Mouse (Mus musculus) layer of hippocampus, postnatal 10 days (tissue): ENCODE measurements around the gene Mettl21a. TPM values are rescaled to one million over a fixed set of nuclear protein-coding genes. Genes with fewer than 3 reads are reported as not detected.
"Not testable (repeated sequence)": the region's sequence is repeated elsewhere in the genome, so short reads cannot be mapped to it uniquely, and the experiment has no call there.

Experiments used
- DNase-seq, 2 experiments: peaks; one replicate each; pipeline ENCODE4 v3.0.0; 2021; ENCODE audit warnings: low spot score in 2 of 2
- long read RNA-seq: library from polyadenylated mRNA; stranded (forward); transcript quantifications from one replicate; pipeline ENCODE4 v2.0.0, GENCODE M21; 2023
- total RNA-seq, 2 experiments: library from RNA; stranded (reverse); gene quantifications; 2 replicates each; pipeline ENCODE4 v1.2.3; 2021

Mettl21a gene
- total RNA-seq, result 10 to 100 TPM in 1 of 2 experiments, 1 to 10 TPM in 1; 8.1 to 11.9 TPM
- long read RNA-seq, transcript Mettl21a-202 (4 exons, 2,030 nt), result major isoform, 10 of 10 reads
- long read RNA-seq, partial matches to known transcripts, result 0 of 10 reads
- long read RNA-seq, other reads (novel, unspliced or antisense), result 0 of 10 reads

GRCm38 (mm10) chr1:64616881-64617714 is at the start of gene Mettl21a:
Gene Mettl21a (minus strand): TSS chr1:64617242.
- peak; percentile 91 to 93 for DNase-seq

DNA sequence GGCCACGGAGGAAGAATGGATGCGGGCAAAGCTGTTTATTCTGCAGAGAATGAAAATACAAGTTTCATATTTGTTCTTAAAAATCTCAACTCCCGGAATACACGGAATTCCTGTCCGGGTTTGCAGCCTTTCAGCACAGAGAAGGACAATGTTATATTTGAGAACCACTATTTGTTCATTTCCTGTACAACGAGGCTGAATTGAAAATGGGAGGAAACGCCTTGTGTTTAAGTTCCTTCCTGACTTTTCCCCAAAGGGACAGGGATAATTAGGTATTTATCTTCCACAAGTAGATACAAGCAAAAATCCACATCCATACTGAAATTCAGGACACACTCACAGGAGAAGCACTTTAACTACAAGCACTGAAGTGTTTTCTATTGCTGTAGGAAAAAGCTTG is 41.8 kb upstream of the Mettl21a start:
- no peak for DNase-seq

GRCm38 (mm10) chr1:64656423-64657129 is 39.5 kb upstream of the Mettl21a start:
- DNase-seq, result no peak

- no peak for DNase-seq
Observed at GRCm38 (mm10) chr1:64655415-64655814, 38.4 kb upstream of the Mettl21a start.

GRCm38 (mm10) chr1:64653701-64654100 is 36.7 kb upstream of the Mettl21a start:
- no peak for DNase-seq

- DNase-seq, result no peak
Observed at GRCm38 (mm10) chr1:64649362-64650124, 32.5 kb upstream of the Mettl21a start.

GRCm38 (mm10) chr1:64644513-64644912 is 27.5 kb upstream of the Mettl21a start:
- no peak for DNase-seq

GRCm38 (mm10) chr1:64642541-64642940 is 25.5 kb upstream of the Mettl21a start:
- DNase-seq, result not testable (repeated sequence)

GRCm38 (mm10) chr1:64641069-64641468 is 24.0 kb upstream of the Mettl21a start:
- no peak for DNase-seq

DNA sequence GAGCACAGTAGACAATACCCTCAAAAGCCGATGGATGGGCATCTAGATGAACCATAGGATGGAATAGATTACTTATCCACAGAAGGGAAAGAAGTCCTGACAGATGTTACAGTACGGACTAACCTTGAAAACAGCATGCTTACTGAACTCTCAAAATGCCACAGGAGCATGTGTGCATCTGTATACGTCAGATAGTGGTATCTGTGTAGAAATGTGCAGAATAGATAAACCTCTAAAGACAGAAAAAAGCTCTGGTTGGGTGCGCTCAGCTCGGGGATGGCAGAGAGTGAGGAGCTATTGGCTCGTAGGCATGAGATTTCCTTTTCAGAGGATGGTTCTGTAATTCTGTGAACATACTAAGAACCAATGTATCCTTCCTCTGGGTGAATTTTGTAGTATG is 22.2 kb upstream of the Mettl21a start:
- DNase-seq, result no peak

DNA sequence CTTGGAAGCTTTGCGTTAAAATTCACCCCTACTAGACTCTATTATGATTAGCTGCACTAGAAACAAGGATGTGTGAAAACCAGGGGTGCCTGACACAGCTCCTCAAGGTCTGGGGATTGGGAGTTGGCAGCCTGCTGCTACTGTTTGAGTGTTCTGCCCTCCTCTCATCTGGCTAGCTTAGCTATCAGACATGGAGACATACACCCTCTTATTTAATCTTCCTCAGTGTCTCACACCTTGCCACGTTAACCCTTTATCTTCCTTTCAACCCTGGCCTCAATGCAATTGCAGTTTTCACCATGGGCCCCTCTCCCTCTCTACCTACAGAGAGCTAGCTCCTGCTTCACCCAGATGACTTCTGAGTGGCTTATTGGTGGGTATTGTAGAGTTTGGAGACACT is 18.6 kb upstream of the Mettl21a start:
- DNase-seq, result no peak

GRCm38 (mm10) chr1:64633237-64633636 is 16.2 kb upstream of the Mettl21a start:
- DNase-seq, result no peak

DNA sequence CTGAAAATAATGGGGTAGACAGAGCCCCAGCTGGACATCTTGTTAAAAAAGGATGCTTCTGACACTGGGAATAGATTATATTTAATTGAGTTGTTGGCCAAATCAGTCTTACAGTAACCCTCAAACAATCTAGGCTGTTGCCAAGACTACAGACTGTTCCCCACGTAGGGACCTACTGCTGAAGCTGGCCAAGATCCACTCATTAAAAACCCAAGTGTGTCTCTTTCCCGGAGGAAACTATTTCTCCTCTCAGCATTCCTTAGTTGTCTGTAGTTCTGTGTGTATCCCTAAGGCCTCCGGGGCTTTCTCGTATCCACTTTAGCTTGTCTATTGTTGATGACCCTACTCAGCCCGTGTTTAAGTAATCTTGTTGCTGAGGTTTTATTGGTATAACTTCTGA is 14.5 kb upstream of the Mettl21a start:
- no peak for DNase-seq

GRCm38 (mm10) chr1:64625214-64625613 is 8.2 kb upstream of the Mettl21a start:
- DNase-seq, result no peak

DNA sequence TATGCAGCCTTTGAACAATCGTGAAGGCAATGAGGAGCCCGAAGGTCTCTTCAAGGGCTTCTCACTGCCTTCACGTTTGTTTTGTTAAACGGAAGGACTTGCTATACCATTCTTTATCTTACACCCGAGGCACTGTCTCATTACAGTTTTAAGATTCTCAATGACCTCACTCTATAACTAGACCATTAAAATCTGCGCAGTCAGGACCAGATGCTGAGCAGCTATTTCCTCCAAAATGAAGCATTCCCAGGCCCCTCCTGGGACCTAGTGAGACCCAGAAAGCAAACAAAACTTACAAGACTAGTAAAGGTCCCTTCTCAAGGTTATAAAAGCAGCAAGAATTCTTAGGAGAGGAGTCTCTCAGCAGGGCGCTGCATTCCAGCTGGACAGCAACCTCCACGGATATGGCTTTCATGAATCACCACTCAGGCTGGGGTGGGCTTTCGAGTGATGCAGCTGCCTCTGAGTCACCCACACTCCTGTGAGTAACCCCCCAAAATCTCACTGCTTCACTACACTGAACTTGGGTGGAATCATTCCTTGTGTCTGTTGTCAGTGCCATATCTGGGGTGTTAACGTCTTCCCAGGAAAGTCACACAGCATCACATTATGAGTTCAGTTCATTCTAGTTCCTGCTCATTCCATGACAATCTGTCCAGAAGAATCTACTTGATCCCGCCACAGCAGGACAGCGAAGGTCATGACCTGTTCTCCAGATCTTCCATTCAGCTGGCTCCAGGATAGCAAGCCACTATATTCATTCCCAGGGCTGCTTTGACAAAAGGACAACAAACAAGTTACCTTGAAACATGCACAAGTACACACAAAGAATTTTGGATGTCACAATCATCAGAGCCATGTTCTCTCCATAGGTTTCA is 6.8 kb upstream of the Mettl21a start:
- no peak for DNase-seq

- DNase-seq, result no peak
Observed at GRCm38 (mm10) chr1:64621116-64621515, 4.1 kb upstream of the Mettl21a start.

- no peak for DNase-seq
Observed at GRCm38 (mm10) chr1:64618226-64618625, 1.2 kb upstream of the Mettl21a start.

DNA sequence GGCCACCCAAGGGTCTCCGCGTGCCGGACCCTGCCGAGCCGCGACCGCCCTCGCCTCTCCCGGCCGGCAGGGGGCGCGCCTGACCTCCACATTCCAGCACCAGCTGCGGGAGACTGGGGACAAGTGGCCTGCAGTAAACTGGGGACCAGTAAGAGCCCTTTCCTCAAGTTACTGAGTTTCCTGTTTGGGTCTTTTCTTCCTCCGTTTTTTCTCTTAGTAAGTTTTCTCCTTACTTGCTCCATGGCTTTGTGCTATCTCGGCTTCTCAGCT is 608 bp upstream of the Mettl21a start:
- peak; percentile 91 to 95 for DNase-seq

DNA sequence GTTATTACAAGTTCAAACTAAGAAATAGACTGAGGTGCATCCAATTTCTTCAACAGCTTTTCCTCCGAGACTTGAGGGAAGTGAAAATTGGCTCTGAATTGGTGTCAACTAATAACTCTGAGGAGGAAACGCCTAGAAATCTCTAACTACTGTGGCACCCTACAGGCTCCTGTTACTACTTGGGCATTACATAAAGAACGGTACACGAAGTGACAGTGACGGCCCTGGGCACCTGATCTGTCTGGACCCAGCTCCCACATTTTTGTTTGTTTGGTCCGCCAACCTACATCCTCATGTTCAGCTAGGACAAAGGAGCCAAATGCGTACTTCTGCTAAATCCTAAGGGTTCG is 536 bp downstream of the Mettl21a start:
- no peak for DNase-seq

DNA sequence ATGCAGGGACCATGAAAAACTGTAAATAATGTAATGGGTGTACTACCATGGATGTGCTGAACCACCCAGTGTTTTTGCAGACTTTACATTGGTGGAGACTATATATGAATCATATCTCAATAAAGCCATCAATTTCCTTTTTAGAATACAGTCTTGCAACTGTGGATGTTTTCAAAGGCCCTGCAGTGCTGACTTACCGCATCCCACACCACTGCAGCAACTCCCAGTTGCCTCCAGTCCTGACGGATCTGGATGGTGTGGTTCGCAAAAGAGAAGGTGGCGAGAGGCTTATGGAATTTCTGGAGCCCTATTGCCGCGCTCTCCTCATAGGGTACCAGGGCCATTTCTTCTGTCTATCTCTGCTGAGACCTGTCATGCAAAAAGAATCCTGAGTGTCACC is 966 bp downstream of the Mettl21a start:
- no peak for DNase-seq

GRCm38 (mm10) chr1:64615531-64615991 is 1.5 kb downstream of the Mettl21a start:
- DNase-seq, result no peak
